In genomic region chr1:91411631-91412285, GRCm38 (mm10) we compare ENCODE assay signal across 8 mouse cellular contexts. TPM values are rescaled to one million over a fixed set of nuclear protein-coding genes. Genes with fewer than 3 reads are reported as not detected.
A peak's percentile ranks its signal among the peaks of the same experiment; 100 is the strongest.
DNase-seq lines count a peak whose midpoint lies in the region; ATAC-seq and TF ChIP-seq lines count a peak whose summit lies in the region.

No protein-coding gene starts in this region.

- no peak for TF ChIP-seq CTCF in olfactory bulb, adult 2 months (IDR thresholded peaks at IDR 0.05; ENCODE audit: insufficient read depth, low read depth, low read length)

- no peak for TF ChIP-seq POLR2A in olfactory bulb, adult 2 months (IDR thresholded peaks at IDR 0.05; ENCODE audit: insufficient read depth, low read depth, low read length)

- H3K27ac ChIP-seq in lung, embryonic 15.5 days: no peak overlapping the region
- 0 out of 2 replicates have a peak overlapping the region, but pooled peaks have one; percentile 36 for H3K27ac ChIP-seq in forebrain, embryonic 12.5 days
- H3K27ac ChIP-seq in limb, embryonic 13.5 days: no peak overlapping the region; the same call in 1 of the 2 replicates
- H3K27ac ChIP-seq in olfactory bulb, adult 2 months (ENCODE audit: insufficient read depth, low read depth, low read length): no peak overlapping the region

- no peak for ATAC-seq in lung, embryonic 15.5 days (ENCODE audit: borderline replicate concordance, extremely low read depth, low FRiP score, low TSS enrichment)
- no peak for ATAC-seq in forebrain, embryonic 12.5 days (ENCODE audit: low FRiP score)
- no peak for ATAC-seq in limb, embryonic 13.5 days (ENCODE audit: low FRiP score, low read depth)

- no peaks in the 10 kb centered on the region for H3K9me3 ChIP-seq in lung, embryonic 15.5 days
- H3K9me3 ChIP-seq in forebrain, embryonic 12.5 days: no peaks in the 10 kb centered on the region
- no peaks in the 10 kb centered on the region for H3K9me3 ChIP-seq in limb, embryonic 13.5 days

- no peak for DNase-seq in lung, postnatal 10 days
- DNase-seq in Muller cell, postnatal 12 days (ENCODE audit: inconsistent ontology term): no peak
- no peak for DNase-seq in c-Kit-positive CD71-positive TER-119-positive erythroid progenitor cells, embryonic 14.5 days (ENCODE audit: low spot score)
- no peak for DNase-seq in thymus, postnatal 4 days

- 63% methylated on average over 8 of the region's 8 CpGs for WGBS in lung, embryonic 15.5 days
- 53% methylated on average over 8 of the region's 8 CpGs for WGBS in forebrain, embryonic 12.5 days
- WGBS in limb, embryonic 13.5 days: 65% methylated on average over 8 of the region's 8 CpGs
- WGBS in olfactory bulb, adult 2 months: 57% methylated on average over 8 of the region's 8 CpGs

- no peaks in the 10 kb centered on the region for H3K27me3 ChIP-seq in lung, embryonic 15.5 days
- H3K27me3 ChIP-seq in forebrain, embryonic 12.5 days: no peaks in the 10 kb centered on the region
- no peaks in the 10 kb centered on the region for H3K27me3 ChIP-seq in limb, embryonic 13.5 days

- peaks cover 2% of the 10 kb centered on the region for H3K36me3 ChIP-seq in lung, embryonic 15.5 days
- peaks cover 3% of the 10 kb centered on the region; the same call in 1 of the 2 replicates for H3K36me3 ChIP-seq in forebrain, embryonic 12.5 days (replicated peaks)
- no peaks in the 10 kb centered on the region for H3K36me3 ChIP-seq in limb, embryonic 13.5 days

- H3K4me3 ChIP-seq in lung, embryonic 15.5 days: peak overlapping the region; percentile 66
- H3K4me3 ChIP-seq in forebrain, embryonic 12.5 days (replicated peaks): peak overlapping the region; percentile 79
- H3K4me3 ChIP-seq in limb, embryonic 13.5 days: peak overlapping the region; percentile 80
- H3K4me3 ChIP-seq in olfactory bulb, adult 2 months (ENCODE audit: insufficient read depth, low read depth, low read length): peak overlapping the region; percentile 82; the same call in 1 of the 2 replicates

- H3K9ac ChIP-seq in lung, embryonic 15.5 days: 0 out of 2 replicates have a peak overlapping the region, but pooled peaks have one; percentile 68
- peak overlapping the region; percentile 76 for H3K9ac ChIP-seq in forebrain, embryonic 12.5 days
- peak overlapping the region; percentile 83 for H3K9ac ChIP-seq in limb, embryonic 13.5 days

- peak overlapping the region; percentile 95 for H3K4me2 ChIP-seq in lung, embryonic 15.5 days
- H3K4me2 ChIP-seq in forebrain, embryonic 12.5 days: peak overlapping the region; percentile 69
- peak overlapping the region; percentile 98 for H3K4me2 ChIP-seq in limb, embryonic 13.5 days (replicated peaks)

- H3K4me1 ChIP-seq in lung, embryonic 15.5 days: peaks cover 34% of the 10 kb centered on the region
- peaks cover 53% of the 10 kb centered on the region for H3K4me1 ChIP-seq in forebrain, embryonic 12.5 days
- peaks cover 38% of the 10 kb centered on the region for H3K4me1 ChIP-seq in limb, embryonic 13.5 days
- peaks cover 23% of the 10 kb centered on the region for H3K4me1 ChIP-seq in olfactory bulb, adult 2 months (ENCODE audit: control insufficient read depth, insufficient read depth, low read length)

RNA-seq across cellular contexts. Expression of gene Hes6, which starts 2.1 kb away (rescaled TPM):
- polyA plus RNA-seq in lung, embryonic 15.5 days (2015; fragmentation: Nextera tagmentation; extraction: Ambion mirVana): 85.4 and 91.3 TPM in 2 replicates
- 295 and 297 TPM in 2 replicates for polyA plus RNA-seq in forebrain, embryonic 12.5 days (2016; fragmentation: Nextera tagmentation; extraction: Ambion mirVana)
- 114 and 117 TPM in 2 replicates for polyA plus RNA-seq in limb, embryonic 13.5 days (2015; fragmentation: Nextera tagmentation; extraction: Ambion mirVana)
- not detected in 2 replicates for polyA plus RNA-seq in olfactory bulb, adult 2 months (2012; ENCODE audit: insufficient read depth, insufficient read length, low replicate concordance, missing spikeins)

RNA-seq across cellular contexts. Expression of gene Ilkap, which starts 13.1 kb away (rescaled TPM):
- 146 and 149 TPM in 2 replicates for polyA plus RNA-seq in lung, embryonic 15.5 days (2015; fragmentation: Nextera tagmentation; extraction: Ambion mirVana)
- polyA plus RNA-seq in forebrain, embryonic 12.5 days (2016; fragmentation: Nextera tagmentation; extraction: Ambion mirVana): 153 and 163 TPM in 2 replicates
- 163 and 172 TPM in 2 replicates for polyA plus RNA-seq in limb, embryonic 13.5 days (2015; fragmentation: Nextera tagmentation; extraction: Ambion mirVana)
- not detected in 2 replicates for polyA plus RNA-seq in olfactory bulb, adult 2 months (2012; ENCODE audit: insufficient read depth, insufficient read length, low replicate concordance, missing spikeins)

RNA-seq across cellular contexts. Expression of gene Erfe, which starts 45.5 kb away (rescaled TPM):
- 3.3 and 3.5 TPM in 2 replicates for polyA plus RNA-seq in lung, embryonic 15.5 days (2015; fragmentation: Nextera tagmentation; extraction: Ambion mirVana)
- 0.90 and 0.95 TPM in 2 replicates for polyA plus RNA-seq in forebrain, embryonic 12.5 days (2016; fragmentation: Nextera tagmentation; extraction: Ambion mirVana)
- polyA plus RNA-seq in limb, embryonic 13.5 days (2015; fragmentation: Nextera tagmentation; extraction: Ambion mirVana): 2.0 and 2.1 TPM in 2 replicates
- not detected in 2 replicates for polyA plus RNA-seq in olfactory bulb, adult 2 months (2012; ENCODE audit: insufficient read depth, insufficient read length, low replicate concordance, missing spikeins)

RNA-seq across cellular contexts. Expression of gene Per2, which starts 47.4 kb away (rescaled TPM):
- 8.2 and 11.4 TPM in 2 replicates for polyA plus RNA-seq in lung, embryonic 15.5 days (2015; fragmentation: Nextera tagmentation; extraction: Ambion mirVana)
- 3.7 and 3.9 TPM in 2 replicates for polyA plus RNA-seq in forebrain, embryonic 12.5 days (2016; fragmentation: Nextera tagmentation; extraction: Ambion mirVana)
- polyA plus RNA-seq in limb, embryonic 13.5 days (2015; fragmentation: Nextera tagmentation; extraction: Ambion mirVana): 3.3 TPM in 2 replicates
- polyA plus RNA-seq in olfactory bulb, adult 2 months (2012; ENCODE audit: insufficient read depth, insufficient read length, low replicate concordance, missing spikeins): not detected in 2 replicates

Comparison
In these comparisons a context has a peak if more than half of its experiments do, and no peak if none do; other contexts are left out.
1. RNA of gene Ilkap, which starts 13.1 kb away (polyA plus RNA-seq): 163 to 172 TPM in limb, embryonic 13.5 days, 153 to 163 TPM in forebrain, embryonic 12.5 days and 146 to 149 TPM in lung, embryonic 15.5 days; not detected in olfactory bulb, adult 2 months; every median in the first group is over 100 times any median in the second.
2. Peak in every context shown above with its lines, with median percentiles within 50 percentile points of each other: H3K4me2 ChIP-seq, H3K4me3 ChIP-seq and H3K9ac ChIP-seq.